Mouse (Mus musculus) cerebellum, adult 11-12 months (tissue): ENCODE data around the gene Tjp3.

Experiments used
- DNase-seq: peaks from one replicate; pipeline ENCODE4 v3.0.0; 2022

Gene Tjp3

DNA sequence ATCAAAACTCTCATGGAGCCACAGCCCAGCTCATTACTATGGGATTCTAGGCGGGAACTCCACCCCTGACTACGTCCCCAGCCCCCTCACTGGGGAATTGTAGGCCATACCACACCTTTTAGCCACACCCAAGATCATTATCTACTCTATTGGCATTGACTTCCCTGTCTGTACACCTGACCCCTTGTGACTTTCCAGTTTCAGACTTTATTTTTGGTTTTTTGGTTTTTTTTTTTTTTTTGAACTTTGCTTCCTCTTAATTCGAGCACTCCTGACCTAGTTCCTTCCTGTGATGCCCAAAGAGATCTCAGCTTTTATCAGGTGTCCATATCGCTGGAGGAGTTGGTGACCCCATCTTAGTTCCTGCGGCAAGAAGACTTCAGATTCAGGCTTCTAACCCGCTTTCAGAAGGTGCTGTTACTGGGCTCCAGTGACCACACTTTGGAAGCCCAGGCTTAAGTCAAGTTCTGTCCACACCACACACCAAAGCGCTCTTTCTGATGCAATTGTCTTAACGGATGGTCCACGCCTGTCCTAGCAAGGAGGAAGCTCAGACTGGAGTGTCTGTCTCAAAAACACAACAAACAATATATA lies at the start of gene Tjp3:
TSS of gene Tjp3 (minus strand) at position 71 of the 594 bp plus-strand sequence.
- DNase-seq, result peak; percentile 58

DNA sequence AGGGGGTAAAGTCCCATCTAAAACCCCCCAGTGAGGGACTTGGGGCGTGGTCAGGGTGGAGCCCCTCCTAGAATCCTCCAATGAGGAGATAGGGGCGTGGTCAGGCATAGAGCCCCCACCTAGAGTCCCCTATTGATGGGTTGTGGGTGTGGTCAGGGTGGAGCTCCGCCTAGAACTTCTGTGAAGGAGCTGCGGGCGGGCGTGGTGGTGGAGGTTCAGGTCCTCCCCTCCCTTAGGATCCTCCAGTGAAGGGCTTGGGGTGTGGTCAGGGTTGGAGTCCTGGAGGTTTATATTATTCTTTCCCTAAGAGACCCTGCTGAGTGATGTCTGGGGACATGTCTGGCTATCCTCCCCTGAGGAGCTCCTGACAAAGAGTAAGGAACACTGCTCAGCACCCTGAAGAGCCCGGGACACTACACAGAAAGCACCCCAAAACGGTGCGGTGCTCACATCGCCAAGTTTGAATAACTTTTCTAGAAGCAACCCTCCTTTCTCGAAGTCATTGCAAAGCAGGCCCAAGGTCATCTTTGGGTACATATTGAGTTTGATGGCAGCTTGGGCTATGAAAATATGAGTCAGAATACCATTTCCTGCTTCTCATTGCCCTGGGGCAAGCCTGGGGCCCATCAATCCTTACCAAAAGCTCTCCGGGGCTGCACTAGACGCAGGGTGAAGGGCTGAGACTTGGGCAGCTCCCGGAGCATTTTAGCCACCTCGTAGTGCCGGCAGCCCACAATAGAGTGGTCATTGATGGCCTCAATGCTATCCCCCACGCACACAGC lies 49.4 kb upstream of the Tjp3 start:
- DNase-seq, result peak; percentile 26

DNA sequence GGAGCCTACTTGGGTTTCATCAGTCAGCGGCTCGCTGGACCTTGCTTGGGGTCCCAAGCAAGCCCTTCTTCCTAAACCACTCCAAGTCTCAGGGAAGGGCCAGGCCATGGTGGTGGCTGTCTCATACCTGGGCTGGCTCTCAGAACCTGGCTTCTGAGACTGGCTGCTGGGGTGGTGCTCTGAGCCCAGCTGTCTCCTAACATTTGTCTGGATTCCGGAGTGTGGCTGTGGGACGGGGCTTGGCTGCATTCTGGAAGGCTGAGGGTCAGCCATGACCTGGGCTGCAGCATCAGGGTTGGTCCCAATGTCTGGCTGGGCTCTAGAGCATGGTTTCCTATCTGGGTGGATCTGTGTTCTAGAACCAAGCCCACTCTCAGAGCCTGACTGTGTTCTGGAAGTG lies 45.2 kb upstream of the Tjp3 start:
- no peak for DNase-seq

DNA sequence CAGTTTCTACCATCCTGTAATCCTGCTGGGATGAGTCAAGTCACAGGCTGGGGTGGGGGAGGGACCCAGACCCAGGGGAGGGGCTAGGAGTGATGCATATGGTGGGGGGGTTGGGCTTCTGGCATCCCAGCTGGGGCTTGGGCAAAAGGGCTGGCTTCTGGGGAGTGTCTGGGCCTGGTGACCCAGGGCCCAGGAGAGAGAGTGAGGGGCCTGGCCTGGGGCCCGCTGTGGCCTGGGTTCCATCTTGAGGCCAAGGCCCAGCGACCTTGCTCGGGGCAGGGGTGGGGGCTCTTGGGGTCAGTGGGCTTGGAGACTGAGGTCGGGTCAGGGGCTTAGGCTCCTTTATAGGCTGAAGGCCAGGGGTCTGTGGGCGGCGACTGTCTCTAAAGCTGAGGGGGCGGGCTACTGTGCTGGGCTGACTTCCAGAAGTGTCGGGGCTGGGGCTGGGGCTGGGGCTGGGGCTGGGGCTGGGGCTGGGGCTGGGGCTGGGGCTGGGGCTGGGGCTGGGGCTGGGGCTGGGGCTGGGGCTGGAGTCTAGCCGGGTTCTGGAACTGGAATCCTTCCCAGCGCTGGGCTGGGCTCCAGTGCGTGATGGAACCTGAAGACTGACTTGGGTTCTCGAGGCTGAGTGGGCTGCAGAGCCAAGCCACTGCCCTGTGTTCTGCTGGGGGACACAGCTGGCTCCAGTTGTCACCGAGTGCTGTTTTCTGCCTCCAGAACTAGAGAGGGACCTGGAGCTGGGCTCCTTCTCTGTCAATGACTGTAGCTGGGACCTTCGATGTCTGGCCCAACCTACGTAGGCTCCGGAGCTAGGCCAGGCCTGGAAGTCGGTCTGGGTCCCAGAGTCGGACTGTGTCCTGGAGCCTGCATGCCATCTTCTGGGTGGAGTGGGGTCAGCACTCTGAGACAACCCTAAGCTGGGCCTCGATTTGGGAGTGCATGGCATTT lies 44.3 kb upstream of the Tjp3 start:
- no peak for DNase-seq

DNA sequence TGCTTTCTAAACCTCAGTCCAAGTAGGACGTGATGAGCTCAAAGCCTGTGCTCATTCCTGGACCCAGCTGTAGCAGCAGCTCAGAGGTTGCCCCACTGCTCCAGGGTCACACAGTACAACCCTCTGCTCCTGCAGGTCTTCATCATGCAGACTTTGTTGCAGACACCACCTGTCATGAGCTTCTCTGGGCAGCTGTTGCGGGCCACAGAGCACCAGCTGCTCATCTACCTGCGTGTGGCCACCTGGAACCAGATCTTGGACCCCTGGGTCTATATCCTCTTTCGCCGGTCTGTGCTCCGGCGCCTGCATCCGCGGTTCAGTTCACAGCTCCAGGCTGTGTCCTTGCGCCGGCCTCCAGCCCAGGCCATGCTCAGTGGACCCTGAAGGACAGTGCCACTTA lies 42.9 kb upstream of the Tjp3 start:
- no peak for DNase-seq

DNA sequence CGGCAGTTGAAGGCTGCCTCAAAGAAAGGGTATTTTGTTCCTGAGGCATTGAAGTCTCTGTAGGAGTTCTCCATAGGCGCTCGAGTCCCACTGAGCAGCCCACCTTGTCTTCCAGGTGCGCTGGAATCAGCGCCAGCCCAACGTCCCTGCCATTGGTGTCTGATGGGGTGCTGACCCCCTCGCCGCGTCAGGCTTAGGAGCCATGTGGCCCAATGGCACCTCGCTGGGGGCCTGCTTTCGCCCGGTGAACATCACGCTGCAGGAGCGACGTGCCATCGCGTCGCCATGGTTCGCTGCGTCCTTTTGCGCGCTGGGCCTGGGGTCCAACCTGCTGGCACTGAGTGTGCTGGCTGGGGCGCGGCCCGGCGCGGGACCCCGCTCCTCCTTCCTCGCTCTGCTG lies 40.9 kb upstream of the Tjp3 start:
- DNase-seq, result no peak

DNA sequence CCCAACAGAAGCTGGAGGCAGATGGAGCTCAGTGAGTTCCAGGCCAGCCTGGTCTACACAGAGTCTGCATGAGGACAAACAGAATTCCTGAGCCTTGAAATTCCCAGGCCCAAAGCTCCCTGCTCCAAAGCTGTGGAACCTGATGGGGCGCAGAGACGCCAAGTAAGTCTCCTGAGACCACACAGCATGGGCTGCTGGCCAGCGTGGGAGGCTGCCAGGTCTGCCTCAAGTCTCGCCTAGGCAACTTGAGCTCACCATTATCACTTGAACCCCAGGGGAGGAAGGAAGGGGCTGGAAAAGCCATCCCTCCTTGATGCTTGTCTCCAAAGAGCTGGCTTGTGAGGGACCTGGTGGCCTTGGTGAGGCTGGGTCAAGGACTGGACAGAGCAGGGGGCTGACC lies 38.6 kb upstream of the Tjp3 start:
- no peak for DNase-seq

DNA sequence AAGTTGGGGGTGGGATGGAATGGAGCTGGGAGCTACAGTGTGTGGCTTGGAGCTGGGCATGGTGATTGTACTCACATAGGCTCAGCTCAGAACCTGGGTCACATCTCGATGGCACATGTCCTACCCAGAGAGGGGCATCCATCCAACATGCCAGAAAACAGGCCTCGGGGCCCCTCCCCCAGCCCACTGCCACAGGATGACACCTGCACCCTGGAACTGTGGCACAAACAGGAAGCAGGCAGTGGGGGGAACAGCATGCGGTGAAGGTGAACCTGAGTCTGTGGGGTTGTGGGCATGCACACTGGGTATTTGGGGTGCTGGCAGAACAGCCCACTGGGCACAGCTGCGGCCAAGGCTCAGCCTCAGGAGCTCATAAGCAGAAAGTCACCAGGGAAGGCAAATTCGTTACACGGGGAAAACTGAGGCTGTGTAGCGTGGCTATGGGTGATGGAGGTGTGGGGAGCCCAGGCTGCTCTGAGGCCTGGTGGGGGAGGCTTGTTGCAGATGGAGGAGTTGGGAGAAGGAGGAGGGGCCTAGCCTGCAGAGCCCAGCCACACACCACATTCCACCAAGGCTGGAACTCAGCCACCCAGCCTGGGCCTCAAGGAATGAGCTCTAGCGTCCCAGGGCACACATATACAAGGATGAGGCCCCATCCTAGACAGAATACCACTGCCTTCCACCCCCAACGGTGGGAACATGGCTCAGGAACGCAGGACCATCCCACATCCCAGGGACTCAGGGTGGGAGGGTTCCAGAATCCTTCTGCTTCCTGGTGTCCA lies 38.0 kb upstream of the Tjp3 start:
- no peak for DNase-seq

DNA sequence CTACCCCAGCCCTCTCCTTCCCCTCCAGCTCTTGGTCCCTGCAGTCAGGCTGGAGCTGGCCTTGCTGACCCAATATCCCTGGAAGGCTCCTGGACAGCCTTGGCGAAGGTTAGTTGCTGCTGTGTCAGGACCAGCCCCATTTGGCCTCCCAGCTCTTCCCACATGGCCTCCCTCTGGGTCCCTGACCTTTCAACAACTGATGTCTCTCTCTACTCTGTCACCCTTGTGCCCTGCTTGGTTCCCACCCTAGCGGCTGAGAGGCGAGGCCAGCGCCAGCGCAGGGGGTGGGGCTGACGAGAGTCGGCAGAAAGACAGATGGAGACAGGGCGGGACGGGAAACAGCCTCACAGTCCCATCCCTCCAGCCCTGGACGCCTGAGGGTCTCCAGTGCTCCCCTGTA lies 37.0 kb upstream of the Tjp3 start, which contains the start of gene Tbxa2r:
TSS of gene Tbxa2r (plus strand) at position 346 of the 400 bp plus-strand sequence.
- DNase-seq, result no peak

DNA sequence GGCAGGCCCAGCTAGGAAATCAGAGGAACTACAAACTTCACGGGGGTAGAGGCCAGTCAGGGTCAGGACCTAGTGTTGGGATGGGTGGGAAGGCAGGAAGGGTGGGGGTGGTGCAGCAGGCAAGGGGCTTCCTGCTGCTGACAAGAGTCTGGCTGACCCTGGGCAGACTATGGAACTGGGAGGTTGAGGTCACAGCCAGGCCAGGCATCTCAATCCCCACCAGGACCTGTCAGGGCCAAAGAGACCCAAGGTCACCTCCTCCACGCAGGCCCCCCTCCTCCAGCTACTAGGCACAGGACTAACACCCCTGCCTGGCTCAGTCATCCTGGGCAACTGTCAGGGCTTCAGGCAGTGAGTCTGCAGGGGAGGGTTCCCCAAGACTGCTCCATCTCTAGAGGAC lies 36.6 kb upstream of the Tjp3 start:
- no peak for DNase-seq

DNA sequence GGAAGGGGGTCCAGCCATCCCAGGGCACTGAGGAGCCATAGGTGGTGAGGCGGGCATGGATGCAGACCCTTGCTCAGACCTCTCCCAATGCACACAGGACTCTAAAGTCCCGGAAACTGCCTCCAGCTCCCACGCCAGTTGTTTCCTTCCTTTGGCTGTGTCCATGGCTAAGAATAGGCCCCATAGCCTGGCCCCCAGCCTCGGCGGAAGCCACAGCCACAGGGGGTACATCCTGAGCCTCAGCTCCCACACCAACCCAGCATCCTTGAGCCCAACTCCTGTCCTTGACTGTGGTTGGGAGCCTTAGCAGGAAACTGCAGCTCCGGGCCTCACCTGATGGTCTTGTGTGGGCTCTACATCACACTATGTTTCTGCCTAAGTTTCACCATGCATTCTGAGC lies 35.5 kb upstream of the Tjp3 start:
- no peak for DNase-seq

DNA sequence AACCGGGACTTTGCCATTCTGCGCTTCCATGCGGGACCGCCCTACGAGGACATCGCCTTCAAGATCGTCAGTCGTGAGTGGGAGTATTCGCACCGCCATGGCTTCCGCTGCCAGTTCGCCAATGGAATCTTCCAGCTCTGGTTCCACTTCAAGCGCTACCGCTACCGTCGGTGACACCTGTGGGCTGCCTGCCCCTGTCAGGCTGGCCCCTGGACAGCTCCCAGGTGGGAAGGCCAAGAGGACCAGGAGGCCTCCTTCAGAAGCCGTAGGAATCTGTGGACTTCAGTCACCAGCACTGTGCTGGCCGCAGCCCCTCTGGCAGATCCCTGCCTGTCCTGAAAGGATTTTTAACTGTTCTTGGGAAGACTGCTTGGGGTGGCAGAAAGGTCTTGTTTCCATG lies 34.4 kb upstream of the Tjp3 start:
- DNase-seq, result peak; percentile 34

DNA sequence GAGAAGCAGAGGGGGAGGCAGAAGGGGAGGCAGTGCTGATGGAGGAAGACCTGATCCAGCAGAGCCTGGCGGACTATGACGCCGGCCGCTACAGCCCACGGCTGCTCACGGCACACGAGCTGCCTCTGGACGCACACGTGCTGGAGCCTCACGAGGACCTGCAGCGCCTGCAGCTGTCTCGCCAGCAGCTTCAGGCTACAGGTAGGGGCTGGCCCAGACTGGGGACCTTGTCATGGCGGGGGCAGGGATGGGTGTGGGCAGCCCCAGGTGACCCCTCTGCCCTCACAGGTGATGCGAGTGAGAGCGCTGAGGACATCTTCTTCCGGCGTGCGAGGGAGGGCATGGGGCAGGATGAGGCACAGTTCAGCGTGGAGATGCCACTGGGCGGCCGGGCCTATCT lies 33.8 kb upstream of the Tjp3 start:
- DNase-seq, result peak; percentile 46

DNA sequence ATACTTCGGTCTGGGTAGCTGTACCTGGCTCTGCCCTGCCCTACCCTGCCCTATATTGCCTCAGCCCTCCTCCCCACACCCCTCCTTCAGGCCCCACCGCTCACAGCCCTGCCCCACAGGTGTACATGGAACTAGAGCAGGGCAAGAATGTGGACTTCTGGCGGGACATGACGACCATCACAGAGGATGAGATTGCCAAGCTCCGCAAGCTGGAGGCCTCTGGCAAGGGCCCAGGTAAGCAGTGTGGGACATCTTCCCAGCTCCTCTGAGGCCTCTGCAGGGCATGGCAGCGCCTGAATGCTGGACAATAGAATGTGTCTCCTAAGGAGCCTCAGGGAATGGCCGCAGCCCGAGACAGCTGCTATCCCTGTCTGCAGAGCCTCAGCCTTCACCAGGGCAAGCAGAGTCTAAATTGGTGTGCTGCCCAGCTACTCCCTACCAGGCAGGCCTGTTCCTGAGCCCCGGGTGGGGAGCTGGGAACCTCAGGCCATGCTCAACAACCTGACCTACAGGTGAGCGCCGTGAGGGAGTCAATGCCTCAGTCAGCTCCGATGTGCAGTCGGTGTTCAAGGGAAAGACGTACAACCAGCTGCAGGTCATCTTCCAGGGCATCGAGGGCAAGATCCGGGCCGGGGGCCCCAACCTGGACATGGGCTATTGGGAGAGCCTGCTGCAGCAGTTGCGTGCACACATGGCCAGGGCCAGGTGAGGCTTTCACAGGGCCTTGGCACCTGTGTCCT lies 32.6 kb upstream of the Tjp3 start:
- DNase-seq, result peak; percentile 43

DNA sequence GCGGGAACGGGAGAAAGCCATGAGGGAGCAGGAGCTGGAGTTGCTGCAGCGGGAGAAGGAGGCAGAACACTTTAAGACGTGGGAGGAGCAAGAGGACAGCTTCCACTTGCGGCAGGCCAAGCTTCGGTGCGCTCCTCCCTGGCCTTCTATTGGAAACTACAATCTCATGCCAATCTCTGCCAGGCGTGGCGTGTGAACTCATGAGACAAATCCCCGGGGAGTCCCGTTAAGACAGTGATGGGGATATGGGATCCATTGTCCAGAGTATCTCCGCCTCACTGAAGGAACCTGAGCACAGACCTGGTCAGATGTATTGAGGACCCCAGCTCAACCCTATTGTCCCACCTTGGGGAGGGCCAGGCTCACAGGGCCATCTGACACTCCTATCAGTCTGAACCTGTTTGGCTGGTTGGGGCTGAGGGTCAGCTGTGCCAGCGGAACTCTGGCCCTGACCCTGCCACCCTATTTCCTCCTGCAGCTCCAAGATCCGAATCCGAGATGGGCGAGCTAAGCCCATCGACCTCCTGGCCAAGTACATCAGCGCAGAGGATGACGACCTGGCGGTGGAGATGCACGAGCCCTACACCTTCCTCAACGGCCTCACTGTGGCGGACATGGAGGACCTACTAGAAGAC lies 31.9 kb upstream of the Tjp3 start:
- peak; percentile 57 for DNase-seq

DNA sequence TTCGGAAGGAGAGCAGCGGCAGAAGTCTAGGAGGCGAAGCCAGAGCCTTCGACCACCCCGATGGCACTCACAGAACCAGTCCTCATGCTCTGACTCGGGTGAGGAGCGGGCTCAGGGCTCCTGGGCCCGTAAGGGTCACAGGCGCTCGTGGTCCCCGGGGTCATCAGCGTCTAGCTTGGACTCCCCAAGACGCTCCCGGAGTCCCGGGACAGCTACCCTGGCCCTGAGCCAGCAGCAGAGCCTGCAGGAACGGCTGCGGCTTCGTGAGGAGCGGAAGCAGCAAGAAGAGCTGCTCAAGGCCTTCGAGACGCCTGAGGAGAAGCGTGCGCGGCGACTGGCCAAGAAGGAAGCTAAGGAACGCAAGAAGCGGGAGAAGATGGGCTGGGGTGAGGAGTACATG lies 31.1 kb upstream of the Tjp3 start:
- DNase-seq, result peak; percentile 77

DNA sequence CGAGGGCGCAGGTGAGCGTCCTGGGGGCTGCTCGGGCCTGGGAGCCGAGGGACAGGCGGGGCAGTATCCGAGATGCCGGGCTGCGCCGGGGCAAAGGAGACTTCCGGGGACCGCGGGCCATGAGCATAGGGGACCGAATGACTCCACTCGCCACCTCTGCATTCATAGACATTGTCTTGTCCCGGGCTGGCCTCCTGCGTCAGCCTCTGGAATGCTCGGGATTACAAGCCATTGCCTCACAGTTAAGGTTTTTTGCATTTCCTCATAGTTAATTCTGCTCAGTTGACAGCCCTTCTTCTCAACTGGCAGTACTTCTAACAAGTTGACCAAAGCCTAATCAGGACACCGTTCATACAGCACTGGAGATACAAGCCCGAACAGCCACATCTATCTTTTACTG lies 30.1 kb upstream of the Tjp3 start:
- DNase-seq, result no peak

DNA sequence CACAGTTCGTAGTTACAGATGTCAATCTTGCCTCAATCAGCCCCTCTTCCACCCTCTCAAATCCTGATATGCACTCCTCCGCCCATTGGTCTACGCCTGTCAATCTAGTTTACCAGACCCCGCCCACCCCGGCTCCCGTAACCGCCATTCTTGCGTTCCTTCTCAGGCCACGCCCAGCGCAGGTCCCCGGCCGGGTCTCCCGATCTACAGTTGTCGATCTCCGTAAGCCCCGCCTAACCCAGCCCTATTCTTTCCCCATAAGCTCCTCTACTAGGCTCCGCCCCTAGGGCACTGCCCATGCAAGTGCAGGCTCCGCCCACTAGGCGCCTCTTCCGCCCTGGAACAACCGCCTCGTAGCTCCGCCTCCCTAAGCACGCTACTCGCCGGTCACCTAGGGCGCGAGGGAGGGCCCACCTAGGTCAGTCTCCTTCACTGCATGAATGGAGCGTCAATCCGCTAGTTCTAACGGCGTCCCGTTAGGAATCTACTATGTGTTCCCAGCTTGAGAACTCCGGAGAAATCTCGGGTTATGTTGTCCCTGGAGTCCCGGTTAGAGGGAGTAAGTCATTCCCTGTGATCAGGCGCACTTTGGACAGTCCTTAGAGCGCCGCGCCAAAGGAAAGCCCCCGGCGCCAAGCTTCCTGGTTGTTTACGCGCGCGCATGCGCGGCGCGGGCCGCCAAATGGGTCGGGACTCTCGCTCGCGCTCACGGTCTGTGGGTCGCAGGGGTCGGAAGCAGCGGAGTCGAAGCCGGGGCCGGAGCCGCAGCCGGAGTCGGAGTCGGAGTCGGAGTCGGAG lies 29.4 kb upstream of the Tjp3 start, which contains the start of gene Cactin:
TSS of gene Cactin (plus strand) at position 554 of the 798 bp plus-strand sequence.
- DNase-seq, result peak; percentile 100

DNA sequence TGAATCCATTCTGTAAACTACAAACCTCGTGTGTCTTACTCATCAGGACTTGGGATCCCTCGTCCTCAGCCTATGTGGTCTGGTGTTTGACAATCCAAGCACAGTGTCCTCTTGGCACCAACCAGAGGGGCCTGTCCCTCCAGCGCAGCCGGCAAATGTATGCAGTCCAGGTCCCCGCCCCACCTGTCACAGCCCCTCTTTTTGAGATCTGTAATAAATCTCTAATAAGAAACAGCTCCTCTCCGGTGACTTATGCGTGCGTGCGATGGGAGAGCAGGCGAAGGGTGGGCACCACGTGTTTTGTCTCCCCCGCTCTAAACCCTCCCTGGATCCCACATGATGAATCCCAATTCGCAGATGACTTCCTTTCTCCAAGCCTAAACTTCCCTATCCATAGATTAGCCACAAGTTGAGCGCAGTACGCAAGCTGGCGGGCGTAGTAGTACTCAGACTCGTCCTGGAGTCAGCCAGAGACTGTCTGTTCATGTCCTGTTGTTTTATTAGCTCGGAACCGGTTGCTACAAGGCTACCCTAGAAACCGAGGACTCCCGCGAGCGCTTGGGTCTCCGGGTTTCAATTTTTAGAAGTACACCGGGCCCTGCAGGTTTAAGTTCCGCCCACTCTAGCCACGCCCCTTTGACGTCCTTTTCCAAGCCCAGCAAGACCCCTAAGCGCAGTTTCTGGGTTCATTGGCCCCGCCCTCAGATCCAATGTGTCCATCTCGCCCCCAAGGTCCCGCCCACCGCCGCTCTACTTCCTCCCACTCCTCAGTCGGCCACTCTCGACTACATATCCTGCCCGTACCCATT lies 28.6 kb upstream of the Tjp3 start:
- DNase-seq, result peak; percentile 72

DNA sequence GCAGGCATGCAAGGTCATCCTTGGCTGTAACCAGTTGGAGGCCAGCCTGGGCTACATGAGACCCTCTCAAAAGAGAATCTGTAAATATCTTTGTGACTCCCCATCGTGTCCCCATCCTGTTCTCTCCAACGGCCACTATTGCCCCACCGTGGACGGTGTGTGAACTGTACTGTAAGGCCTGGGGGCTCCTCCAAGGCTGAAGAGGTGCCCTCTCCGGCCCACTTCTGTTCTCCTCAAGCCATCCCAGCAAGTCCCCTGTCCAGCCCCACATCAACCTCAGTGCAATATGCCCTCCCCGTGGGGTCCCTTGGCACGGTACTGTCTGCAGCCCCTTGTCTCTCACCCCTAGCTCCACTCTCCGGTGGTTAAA lies 27.9 kb upstream of the Tjp3 start:
- DNase-seq, result peak; percentile 76
